Comparison of ENCODE assay signal across 8 mouse cellular contexts in genomic region chr19:45537505-45537904, GRCm38 (mm10). TPM values are rescaled to one million over a fixed set of nuclear protein-coding genes. Genes with fewer than 3 reads are reported as not detected.
DNase-seq lines count a peak whose midpoint lies in the region; ATAC-seq lines count a peak whose summit lies in the region.

No protein-coding gene starts in this region.

- DNase-seq in frontal cortex, postnatal 10 days (ENCODE audit: low spot score in 2 of 2) = no peak
- peak; percentile 46 for DNase-seq in right cerebral cortex, adult 18-20 months
- no peak for DNase-seq in right cerebral cortex, postnatal 14 days
- peak; percentile 41 for DNase-seq in cerebellum, adult 11 months
- DNase-seq in kidney, adult 9 months = peak; percentile 73

- peak; percentile 57; the same call in 1 of the 2 replicates for ATAC-seq in frontal cortex, adult (ENCODE audit: low TSS enrichment)
- ATAC-seq in megakaryocyte-erythroid progenitor cell, adult 5-6 weeks (replicated peaks; ENCODE audit: low FRiP score, low TSS enrichment, poor library complexity, severe bottlenecking) = peak; percentile 67
- ATAC-seq in inflammation-experienced regulatory T-cells, adult 6 months = no peak

RNA-seq across cellular contexts. Expression of gene Poll, which starts 22.8 kb away (rescaled TPM):
- total RNA-seq in megakaryocyte-erythroid progenitor cell, adult 5-6 weeks (2014; fragmentation: Nextera tagmentation) = 8.6 and 10.2 TPM in 2 replicates
- 5.4 and 10.3 TPM in 2 replicates for total RNA-seq in megakaryocyte-erythroid progenitor cell, adult 5-6 weeks (2017)
- polyA plus RNA-seq in inflammation-experienced regulatory T-cells, adult 6 months (2017; shearing (Covaris generic)) = 10 to 100 TPM; 24.9 to 27.6 (median 25.5) TPM

RNA-seq across cellular contexts. Expression of gene Gm17018, which starts 22.9 kb away (rescaled TPM):
- total RNA-seq in megakaryocyte-erythroid progenitor cell, adult 5-6 weeks (2014; fragmentation: Nextera tagmentation) = 22.0 and 30.6 TPM in 2 replicates
- total RNA-seq in megakaryocyte-erythroid progenitor cell, adult 5-6 weeks (2017) = 17.5 and 23.1 TPM in 2 replicates
- polyA plus RNA-seq in inflammation-experienced regulatory T-cells, adult 6 months (2017; shearing (Covaris generic)) = 10 to 100 TPM; 58.9 to 75.9 (median 69.8) TPM

Comparison
In these comparisons a context has a peak if more than half of its experiments do, and no peak if none do; other contexts are left out.
1. DNase-seq: peak in right cerebral cortex, adult 18-20 months (single experiment), cerebellum, adult 11 months (single experiment) and kidney, adult 9 months (single experiment); none in frontal cortex, postnatal 10 days (0 of 2) and right cerebral cortex, postnatal 14 days (single experiment).